In genomic region chr4:98403492-98403891, GRCm38 (mm10) we compare ENCODE assay signal across 24 mouse cellular contexts.
"Had no signal": no experiment of that assay in that cellular context is flagged by ENCODE, and none has a peak within 500 bp of the region (broad histone marks: within the 10 kb centered on the region; RNA-seq: fewer than 3 reads in every experiment).

No protein-coding gene starts in this region.

- H3K4me3 ChIP-seq: heart, adult 2 months; heart, embryonic 13.5 days; heart, embryonic 15.5 days; hindbrain, embryonic 13.5 days; hindbrain, embryonic 15.5 days; kidney, embryonic 15.5 days; layer of hippocampus, adult 2 months; limb, embryonic 13.5 days; limb, embryonic 15.5 days; liver, embryonic 12.5 days had no signal

- H3K27ac ChIP-seq: heart, adult 2 months; heart, embryonic 13.5 days; heart, embryonic 15.5 days; hindbrain, embryonic 13.5 days; hindbrain, embryonic 15.5 days; hindbrain, postnatal 0 days; kidney, embryonic 15.5 days; kidney, postnatal 0 days; layer of hippocampus, adult 2 months; limb, embryonic 13.5 days; limb, embryonic 15.5 days; liver, embryonic 12.5 days had no signal

- ATAC-seq: hindbrain, postnatal 0 days; intestine, embryonic 16.5 days; liver, embryonic 12.5 days had no signal

- DNase-seq: gastrocnemius, postnatal 14 days; gastrocnemius, postnatal 36 days; heart, adult 11 months; heart, adult 2 months; heart, postnatal 14 days; heart, postnatal 36 days; kidney, adult 11 months; kidney, adult 2 months; kidney, adult 9 months; kidney, postnatal 14 days; kidney, postnatal 36 days; left cerebral cortex, postnatal 4 days had no signal
